Mouse (Mus musculus) hindbrain, embryonic 14.5 days (tissue): ENCODE data around the gene 6030452D12Rik. TPM values are rescaled to one million over a fixed set of nuclear protein-coding genes. Genes with fewer than 3 reads are reported as not detected.

Experiments
- ATAC-seq: fragments of 200-750 bp; cut with Nextera tagmentation; 2 replicates; pipeline ENCODE4 v1.8.0; 2017; ENCODE audit warnings: moderate number of reproducible peaks, mild to moderate bottlenecking, moderate TSS enrichment, moderate library complexity; ENCODE audit not compliant: low FRiP score
- DNase-seq: peaks from one replicate; pipeline ENCODE4 v3.0.0-alpha.2; 2015; ENCODE audit warnings: low spot score
- H3K27ac ChIP-seq: fragments of 300-500 bp; sonication (generic); 2 replicates; pipeline ENCODE4 v1.5.1; 2014; ENCODE audit warnings: mild to moderate bottlenecking, moderate library complexity
- H3K27me3 ChIP-seq: fragments of 300-500 bp; sonication (generic); 2 replicates; pipeline ENCODE4 v1.6.1; 2014; ENCODE audit warnings: mild to moderate bottlenecking, low read length, mixed read lengths; ENCODE audit not compliant: control insufficient read depth, insufficient read depth
- H3K36me3 ChIP-seq: fragments of 300-500 bp; sonication (generic); replicated peaks from 2 replicates; pipeline ENCODE4 v1.6.1; 2014; ENCODE audit not compliant: control insufficient read depth, insufficient read depth
- H3K4me1 ChIP-seq: fragments of 300-500 bp; sonication (generic); replicated peaks from 2 replicates; pipeline ENCODE4 v1.6.1; 2014; ENCODE audit warnings: antibody characterized with exemption, low read length, mixed read lengths; ENCODE audit not compliant: control insufficient read depth, insufficient read depth
- H3K4me2 ChIP-seq: fragments of 300-500 bp; sonication (generic); replicated peaks from 2 replicates; pipeline ENCODE4 v1.6.1; 2014; ENCODE audit warnings: mild to moderate bottlenecking, moderate library complexity
- H3K4me3 ChIP-seq: fragments of 300-500 bp; sonication (generic); replicated peaks from 2 replicates; pipeline ENCODE4 v1.5.1; 2014; ENCODE audit warnings: mild to moderate bottlenecking, low read length
- H3K9ac ChIP-seq: fragments of 300-500 bp; sonication (generic); 2 replicates; pipeline ENCODE4 v1.6.1; 2014
- H3K9me3 ChIP-seq: fragments of 300-500 bp; sonication (generic); 2 replicates; pipeline ENCODE4 v1.6.1; 2016; ENCODE audit warnings: low read length; ENCODE audit not compliant: control insufficient read depth
- WGBS: fragments of 180-500 bp; shearing (Covaris S2); extraction: QIAGEN DNeasy Blood & Tissue Kit; methylation state at CpG from one replicate; pipeline ENCODE4 v1.1.7; 2014; 5-methylcytosine and 5-hydroxymethylcytosine counted together
- polyA plus RNA-seq: library from polyadenylated mRNA; unstranded; fragments of >200 nt; fragmentation: Nextera tagmentation; extraction: Ambion mirVana; gene quantifications from 2 replicates; pipeline ENCODE4 v1.2.1, GENCODE M21; 2014

The 6030452D12Rik gene
- polyA plus RNA-seq, 1 experiment from 2014 or later = not detected

DNA sequence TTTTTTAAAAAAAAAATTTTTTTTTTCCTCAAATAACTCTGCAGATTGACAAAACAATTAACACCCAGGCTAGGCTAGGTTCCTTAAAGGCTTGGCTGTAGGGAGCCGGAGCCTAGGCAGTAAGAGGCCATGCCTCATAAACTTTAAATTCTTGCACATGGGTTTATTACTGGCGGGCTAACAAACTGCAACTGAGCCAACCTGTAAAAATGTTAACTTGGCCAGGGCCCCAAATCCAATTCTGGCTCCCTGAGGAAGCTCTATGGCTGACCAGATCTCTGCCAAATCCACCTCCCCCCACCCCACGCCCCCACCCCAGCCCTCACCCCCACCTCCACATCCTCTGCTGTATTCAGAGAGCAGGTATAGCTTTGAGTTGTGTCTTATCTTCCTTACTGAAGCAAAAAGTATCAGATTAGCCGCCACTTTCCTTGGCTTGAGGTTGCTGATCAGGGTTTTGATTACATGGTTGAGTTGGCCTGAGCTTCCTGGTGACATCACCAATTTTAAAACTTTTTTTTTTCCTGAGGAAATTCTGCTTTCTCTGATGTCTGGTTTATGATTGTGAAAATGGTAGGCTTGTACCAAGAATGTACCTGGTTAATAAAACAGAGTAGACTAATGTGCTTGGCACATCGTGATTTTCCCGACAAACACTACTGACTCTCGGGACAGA lies 12.3 kb downstream of the 6030452D12Rik start:
- Histone ChIP-seq H3K36me3 (no peaks in the 10 kb centered on the region), H3K27ac (no peak overlapping the region), H3K9ac (no peak overlapping the region), H3K9me3 (no peaks in the 10 kb centered on the region), H3K4me2 (peak overlapping the region; percentile 59; the same call in 1 of the 2 replicates), H3K4me3 (no peak overlapping the region), H3K27me3 (peaks cover 55% of the 10 kb centered on the region), H3K4me1 (peaks cover 27% of the 10 kb centered on the region)
- ATAC-seq (no peak), DNase-seq (no peak)
- 69% methylated on average over 7 of the region's 7 CpGs for WGBS

DNA sequence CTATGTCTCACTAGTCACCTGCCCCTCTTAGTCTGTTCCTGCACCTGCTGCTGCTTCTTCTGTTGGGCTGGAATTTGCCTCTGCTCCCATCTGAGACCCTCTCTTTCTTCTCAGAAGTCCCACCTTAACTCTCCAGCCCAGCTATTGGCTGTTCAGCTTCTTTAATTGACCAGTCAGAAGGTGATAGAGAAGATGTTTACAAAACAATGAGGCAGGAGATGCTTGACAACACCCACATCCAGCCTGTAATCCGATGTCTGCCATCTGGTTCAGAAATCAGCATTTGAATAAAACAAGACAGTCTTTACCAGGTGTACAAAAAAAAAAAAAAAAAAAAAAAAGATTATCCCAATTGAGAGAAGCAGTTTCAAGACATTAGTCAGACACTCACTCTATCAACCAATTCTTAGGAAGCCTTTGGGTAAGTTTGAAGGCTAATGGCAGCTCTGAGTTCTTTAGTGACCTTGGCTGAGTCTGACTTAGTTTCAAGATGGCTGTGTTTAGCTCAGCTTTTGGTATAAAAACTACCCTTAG lies 15.7 kb downstream of the 6030452D12Rik start:
- H3K9me3 ChIP-seq = no peaks in the 10 kb centered on the region
- no peak for DNase-seq
- peaks cover 10% of the 10 kb centered on the region for H3K4me1 ChIP-seq
- H3K36me3 ChIP-seq = no peaks in the 10 kb centered on the region
- no peak overlapping the region for H3K4me2 ChIP-seq
- H3K9ac ChIP-seq = no peak overlapping the region
- H3K27me3 ChIP-seq = peaks cover 28% of the 10 kb centered on the region
- no peak overlapping the region for H3K27ac ChIP-seq
- no peak for ATAC-seq
- H3K4me3 ChIP-seq = no peak overlapping the region
- 22% methylated on average over 1 of the region's 1 CpGs for WGBS

DNA sequence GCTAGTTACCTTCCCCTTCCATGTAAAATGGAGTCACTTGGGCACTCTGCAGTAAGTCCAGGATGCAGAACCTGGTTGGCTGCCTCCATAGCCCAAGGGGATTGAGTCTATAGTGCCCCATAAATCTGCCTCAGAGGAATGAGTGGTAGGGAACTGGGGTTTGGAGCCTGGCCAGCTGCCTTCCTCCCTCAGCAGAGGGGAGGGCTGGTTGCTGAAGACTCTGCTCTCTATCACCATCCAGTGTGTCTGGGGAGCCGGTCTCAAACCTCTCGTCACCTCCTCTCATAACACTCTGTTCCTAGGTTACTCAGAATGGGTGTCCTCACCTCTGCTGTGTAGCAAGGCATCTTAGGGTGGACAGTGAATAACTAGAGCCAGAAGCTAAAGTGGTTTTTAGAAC lies 16.3 kb downstream of the 6030452D12Rik start:
- no peak overlapping the region for H3K9ac ChIP-seq
- peaks cover 22% of the 10 kb centered on the region for H3K27me3 ChIP-seq

DNA sequence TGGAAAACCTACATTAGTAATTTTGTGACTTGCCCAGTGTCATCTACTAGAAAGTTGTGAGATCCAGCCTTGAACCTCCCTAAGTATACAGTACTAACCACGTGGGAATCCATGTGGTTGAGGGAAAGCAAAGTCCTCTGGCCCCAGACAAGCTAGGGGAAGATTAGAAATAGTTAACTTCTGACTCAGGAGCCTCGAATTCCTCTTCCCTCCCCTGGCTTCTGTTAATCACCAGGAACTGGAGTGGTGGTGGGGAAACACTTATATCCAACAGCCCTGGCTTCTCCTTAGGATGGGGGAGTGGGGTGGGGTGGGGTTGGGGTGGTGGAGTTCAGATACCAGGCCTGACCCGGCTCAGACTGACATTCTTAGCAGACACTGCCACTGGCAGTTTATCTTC lies 18.4 kb downstream of the 6030452D12Rik start:
- 55% methylated on average over 3 of the region's 3 CpGs for WGBS
- no peaks in the 10 kb centered on the region for H3K4me1 ChIP-seq

More for the DNA sequence above, 16.3 kb downstream of the 6030452D12Rik start:
- no peaks in the 10 kb centered on the region for H3K36me3 ChIP-seq
- H3K4me3 ChIP-seq = no peak overlapping the region
- peaks cover 5% of the 10 kb centered on the region; the same call in 1 of the 2 replicates for H3K4me1 ChIP-seq
- 76% methylated on average over 2 of the region's 2 CpGs for WGBS
- no peak overlapping the region for H3K4me2 ChIP-seq
- no peak for DNase-seq
- ATAC-seq = no peak
- no peaks in the 10 kb centered on the region for H3K9me3 ChIP-seq
- no peak overlapping the region for H3K27ac ChIP-seq

DNA sequence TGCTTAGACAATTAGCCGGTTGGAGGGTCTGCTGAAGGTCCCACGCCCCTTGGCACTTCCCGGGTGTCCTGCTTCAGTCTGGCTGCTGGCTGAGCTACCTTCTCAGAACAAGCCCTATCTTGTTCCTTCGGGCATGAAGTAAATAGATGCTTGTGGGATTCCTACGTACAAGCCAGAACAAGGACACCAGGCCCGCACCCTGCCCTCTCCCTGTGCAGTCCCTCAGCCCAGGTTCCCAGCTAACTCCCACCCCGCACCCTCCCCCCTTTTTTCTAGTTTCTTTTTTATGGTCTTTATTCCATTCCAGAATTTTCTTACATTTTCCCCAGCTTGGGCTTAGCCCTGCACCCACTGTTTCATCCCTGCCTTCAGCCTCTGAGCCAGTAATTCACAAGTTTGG lies 20.3 kb downstream of the 6030452D12Rik start:
- no peaks in the 10 kb centered on the region for H3K36me3 ChIP-seq
- H3K4me1 ChIP-seq = no peaks in the 10 kb centered on the region
- ATAC-seq (no peak), DNase-seq (no peak)
- H3K9me3 ChIP-seq = no peaks in the 10 kb centered on the region
- 85% methylated on average over 7 of the region's 7 CpGs for WGBS
- no peak overlapping the region for H3K27ac ChIP-seq
- no peak overlapping the region for H3K4me2 ChIP-seq
- H3K27me3 ChIP-seq = no peaks in the 10 kb centered on the region
- H3K4me3 ChIP-seq = no peak overlapping the region
- no peak overlapping the region for H3K9ac ChIP-seq

More for the DNA sequence above, 18.4 kb downstream of the 6030452D12Rik start:
- H3K4me3 ChIP-seq = no peak overlapping the region
- no peak overlapping the region for H3K27ac ChIP-seq
- peaks cover under 1% of the 10 kb centered on the region for H3K27me3 ChIP-seq
- DNase-seq = no peak
- H3K4me2 ChIP-seq = no peak overlapping the region
- H3K36me3 ChIP-seq = no peaks in the 10 kb centered on the region
- H3K9ac ChIP-seq = no peak overlapping the region
- ATAC-seq = no peak
- no peaks in the 10 kb centered on the region for H3K9me3 ChIP-seq

DNA sequence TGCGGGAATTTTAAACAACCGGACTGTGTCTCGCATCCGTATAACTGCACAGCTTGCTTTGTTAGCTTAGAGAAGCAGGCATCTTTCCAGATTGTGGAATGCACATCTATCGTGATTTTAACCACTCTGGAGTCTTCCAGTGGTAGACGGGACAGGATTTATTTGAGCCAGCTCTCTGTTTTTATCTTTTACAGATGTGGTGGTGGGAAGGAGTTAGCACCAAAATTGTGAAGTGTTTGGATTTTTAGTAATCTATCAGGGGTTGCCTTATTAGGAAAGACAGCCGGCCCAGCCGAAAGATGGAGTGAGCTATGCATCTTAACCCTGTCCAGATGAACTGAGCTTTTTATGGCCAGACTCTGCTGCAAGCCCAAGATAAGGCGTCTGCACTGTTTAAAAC lies 21.5 kb downstream of the 6030452D12Rik start:
- Histone ChIP-seq H3K4me2 (no peak overlapping the region), H3K36me3 (no peaks in the 10 kb centered on the region), H3K4me1 (no peaks in the 10 kb centered on the region), H3K27ac (no peak overlapping the region), H3K27me3 (no peaks in the 10 kb centered on the region), H3K9ac (no peak overlapping the region), H3K4me3 (no peak overlapping the region), H3K9me3 (no peaks in the 10 kb centered on the region)
- WGBS = 76% methylated on average over 9 of the region's 9 CpGs
- no peak for DNase-seq
- no peak for ATAC-seq

DNA sequence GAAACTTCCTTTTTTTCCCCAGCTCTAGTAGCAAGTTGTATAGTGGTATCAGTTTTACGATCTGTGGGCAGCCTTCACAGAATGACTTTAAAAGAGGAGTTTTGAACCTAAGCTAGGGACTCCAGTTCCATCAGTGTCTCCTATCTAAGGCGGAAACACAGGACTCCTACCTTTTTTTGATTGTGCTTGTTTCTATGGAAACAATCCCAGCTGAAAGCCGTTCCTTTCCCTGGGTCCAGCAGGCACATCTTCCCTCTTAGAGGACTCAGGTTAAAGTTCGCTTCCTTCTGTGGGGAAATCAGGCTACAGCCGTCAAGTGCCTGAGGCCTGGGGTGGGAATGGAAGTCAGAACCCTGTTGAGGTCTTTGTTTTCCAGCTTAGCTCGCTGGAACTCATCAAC lies 26.4 kb downstream of the 6030452D12Rik start:
- H3K9ac ChIP-seq = no peak overlapping the region
- no peak for DNase-seq
- H3K27me3 ChIP-seq = no peaks in the 10 kb centered on the region
- no peaks in the 10 kb centered on the region for H3K9me3 ChIP-seq
- no peak overlapping the region for H3K27ac ChIP-seq
- no peak overlapping the region for H3K4me3 ChIP-seq
- no peaks in the 10 kb centered on the region for H3K36me3 ChIP-seq
- H3K4me1 ChIP-seq = no peaks in the 10 kb centered on the region
- 64% methylated on average over 6 of the region's 6 CpGs for WGBS
- ATAC-seq = no peak
- H3K4me2 ChIP-seq = no peak overlapping the region

DNA sequence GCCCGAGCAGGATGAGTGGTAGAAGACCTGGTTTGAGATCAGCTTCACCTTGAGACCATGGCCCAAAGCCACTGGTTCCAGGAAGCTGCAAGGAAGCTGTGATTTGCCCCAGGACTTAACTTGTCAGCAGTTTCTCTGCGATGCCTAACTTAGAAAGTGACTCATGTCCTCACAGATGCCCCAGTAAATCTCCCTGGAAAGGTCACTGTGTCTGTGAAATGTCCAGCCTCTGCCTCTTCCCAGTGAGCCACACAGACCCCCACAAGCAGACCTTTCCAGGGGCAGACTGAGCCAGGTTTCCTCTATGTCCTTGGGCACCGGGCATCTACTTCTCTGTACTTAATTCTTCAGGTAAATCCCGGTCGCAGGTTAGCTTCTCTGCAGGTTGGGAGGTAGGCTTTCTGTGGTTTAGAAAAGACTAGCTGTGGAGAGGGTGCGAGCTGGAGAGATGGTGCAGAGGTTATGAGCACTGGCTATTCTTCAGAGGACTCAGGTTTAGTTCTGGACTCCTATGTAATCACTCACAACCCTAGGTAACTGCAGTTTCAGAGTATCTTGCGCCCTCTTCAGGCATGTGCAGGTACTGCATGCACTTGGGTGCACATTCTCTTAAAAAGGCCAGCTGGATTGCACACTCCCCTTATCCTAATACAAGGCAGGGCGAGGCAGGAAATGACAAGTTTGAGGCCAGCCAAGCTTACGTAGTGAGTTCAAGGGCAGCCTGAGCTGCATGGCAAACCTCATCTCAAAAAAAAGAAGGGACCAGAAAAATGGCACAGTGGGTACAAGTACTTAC lies 27.1 kb downstream of the 6030452D12Rik start:
- Histone ChIP-seq H3K36me3 (no peaks in the 10 kb centered on the region), H3K4me2 (no peak overlapping the region), H3K27ac (no peak overlapping the region), H3K27me3 (no peaks in the 10 kb centered on the region), H3K4me1 (no peaks in the 10 kb centered on the region), H3K9ac (no peak overlapping the region), H3K4me3 (no peak overlapping the region), H3K9me3 (no peaks in the 10 kb centered on the region)
- DNase-seq (no peak), ATAC-seq (no peak)
- WGBS = 91% methylated on average over 9 of the region's 9 CpGs

DNA sequence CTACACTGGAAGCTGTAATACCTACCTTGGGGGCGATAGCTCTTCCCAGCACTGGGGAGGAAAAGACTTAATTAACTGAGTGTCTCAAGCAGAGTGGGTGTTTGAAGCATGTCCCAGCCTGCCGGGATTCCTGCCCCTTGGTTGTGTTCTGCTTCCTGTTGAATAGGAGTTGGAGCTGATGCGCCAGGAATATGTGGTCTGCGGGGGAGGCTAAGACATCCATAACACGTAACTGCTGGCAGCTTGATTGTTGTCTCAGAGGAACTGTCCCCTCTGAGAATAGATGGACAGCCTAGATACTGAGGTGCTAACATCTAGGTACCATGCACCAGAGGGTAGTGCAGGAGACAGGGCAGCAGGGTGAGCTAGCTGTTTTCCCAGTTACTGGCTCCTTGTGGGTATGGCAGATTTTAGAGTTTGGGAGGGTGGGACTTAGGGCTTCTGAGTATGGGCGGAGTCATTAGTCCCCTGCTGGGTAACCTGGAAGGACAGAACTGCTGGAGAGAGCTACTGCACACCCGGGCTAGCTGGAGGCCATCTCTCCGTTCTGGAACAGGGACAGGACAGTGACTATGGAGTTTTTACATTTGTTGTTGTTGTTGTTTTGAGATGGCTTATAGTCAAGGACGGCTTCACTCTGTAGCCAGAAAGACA lies 28.4 kb downstream of the 6030452D12Rik start:
- no peak overlapping the region for H3K4me2 ChIP-seq
- 87% methylated on average over 9 of the region's 9 CpGs for WGBS
- no peak overlapping the region for H3K4me3 ChIP-seq
- DNase-seq (no peak), ATAC-seq (no peak)
- no peaks in the 10 kb centered on the region for H3K4me1 ChIP-seq
- H3K9me3 ChIP-seq = no peaks in the 10 kb centered on the region
- no peak overlapping the region for H3K9ac ChIP-seq
- H3K36me3 ChIP-seq = no peaks in the 10 kb centered on the region
- H3K27me3 ChIP-seq = no peaks in the 10 kb centered on the region
- no peak overlapping the region for H3K27ac ChIP-seq
